Mouse (Mus musculus) right cerebral cortex, adult 2 months (tissue): ENCODE measurements around the gene Ggta1.

Experiments
- DNase-seq, 2 experiments: peaks; one replicate each; pipeline ENCODE4 v3.0.0; 2021 to 2022; ENCODE audit warnings: low spot score in 2 of 2

Gene Ggta1

GRCm38 (mm10) chr2:35440480-35440879 is 22.6 kb downstream of the Ggta1 start:
- DNase-seq: no peak

DNA sequence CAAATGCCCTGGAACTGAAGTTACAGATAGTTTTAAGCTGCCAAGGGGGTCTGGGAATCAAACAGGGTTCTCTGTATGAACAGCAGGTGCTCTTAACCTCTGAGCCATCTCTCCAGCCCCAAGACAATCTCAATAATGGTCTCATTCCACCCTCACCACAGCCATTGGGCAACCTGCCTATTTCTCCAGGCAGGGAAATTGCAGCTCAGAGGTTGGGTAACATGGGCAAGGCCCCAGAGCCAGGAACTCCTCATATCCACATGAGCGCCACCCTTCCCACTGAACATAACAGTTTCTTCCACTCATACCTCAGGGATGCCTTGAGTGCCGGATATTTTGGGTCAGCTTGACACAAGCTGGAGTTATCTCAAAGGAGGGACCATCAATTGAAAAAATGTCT is 25.2 kb downstream of the Ggta1 start:
- DNase-seq: no peak

DNA sequence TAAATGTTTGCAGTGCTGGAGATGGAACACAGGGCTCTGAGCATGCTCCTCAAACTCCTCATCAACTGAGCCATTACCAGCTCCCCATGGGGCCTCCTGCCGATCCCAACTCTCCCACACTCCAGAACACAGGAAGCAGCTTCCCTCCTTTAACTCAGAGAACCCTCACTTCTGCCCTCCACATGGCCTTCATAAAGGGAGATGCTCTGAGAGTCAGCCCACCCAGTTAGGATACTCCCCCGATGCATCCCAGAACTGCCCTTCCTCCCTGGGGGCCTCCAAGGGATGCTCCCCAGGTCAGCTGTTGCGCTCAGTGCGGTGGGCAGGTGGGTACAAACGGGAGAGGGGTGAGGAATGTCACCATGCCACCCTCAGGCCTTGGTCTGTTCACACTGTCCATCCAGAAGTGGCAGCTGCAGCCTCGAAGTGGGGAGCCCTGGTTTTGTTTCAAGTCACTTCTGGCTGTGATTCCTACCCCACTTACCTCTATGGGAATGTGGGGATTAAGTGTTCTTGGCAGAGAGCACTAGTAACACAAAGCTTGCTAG is 28.4 kb downstream of the Ggta1 start:
- DNase-seq: no peak

DNA sequence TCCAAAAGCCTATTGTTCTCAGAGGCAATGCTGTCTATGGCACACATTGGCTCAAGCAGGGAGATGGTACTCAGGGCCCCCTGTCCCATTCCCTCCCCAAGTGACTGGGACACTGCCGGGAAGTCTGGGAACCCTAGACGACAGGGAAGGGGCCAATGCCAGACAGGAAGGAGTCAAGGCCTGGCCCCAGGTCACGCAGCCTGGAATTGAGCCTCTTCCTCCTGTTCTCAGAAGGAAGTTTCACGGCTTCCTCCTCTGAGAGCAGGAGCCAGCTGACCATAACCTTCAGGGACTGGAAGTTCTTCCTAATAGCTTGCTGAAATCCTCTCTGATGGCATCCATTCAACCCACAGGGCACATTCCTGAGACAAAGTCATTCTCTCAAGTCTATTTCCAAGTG is 29.6 kb downstream of the Ggta1 start:
- no peak for DNase-seq

- no peak for DNase-seq
These were observed 30.6 kb downstream of the Ggta1 start for GRCm38 (mm10) chr2:35432472-35432871.

GRCm38 (mm10) chr2:35432011-35432410 is 31.0 kb downstream of the Ggta1 start:
- no peak for DNase-seq

DNA sequence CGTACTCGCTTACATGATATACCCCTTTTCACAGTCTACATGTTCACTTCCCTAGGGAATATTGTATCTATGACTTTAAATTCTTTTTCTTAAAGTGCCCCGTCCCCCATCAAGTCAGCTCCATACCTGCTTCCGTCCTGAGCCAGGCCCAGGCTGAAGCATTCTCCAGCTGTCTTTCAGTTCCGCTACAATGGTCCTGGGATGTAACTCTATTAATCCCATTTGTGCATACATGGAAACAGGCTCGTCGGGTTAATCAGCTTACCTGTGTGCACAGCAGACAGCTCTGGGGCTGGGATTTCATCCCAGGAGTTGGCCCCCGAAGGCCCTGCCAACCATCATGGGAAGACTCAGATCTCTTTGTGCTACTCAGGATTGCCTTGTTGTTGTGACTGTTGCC is 32.2 kb downstream of the Ggta1 start:
- no peak for DNase-seq

- DNase-seq: no peak
These were observed 34.3 kb downstream of the Ggta1 start for GRCm38 (mm10) chr2:35428615-35429300.

DNA sequence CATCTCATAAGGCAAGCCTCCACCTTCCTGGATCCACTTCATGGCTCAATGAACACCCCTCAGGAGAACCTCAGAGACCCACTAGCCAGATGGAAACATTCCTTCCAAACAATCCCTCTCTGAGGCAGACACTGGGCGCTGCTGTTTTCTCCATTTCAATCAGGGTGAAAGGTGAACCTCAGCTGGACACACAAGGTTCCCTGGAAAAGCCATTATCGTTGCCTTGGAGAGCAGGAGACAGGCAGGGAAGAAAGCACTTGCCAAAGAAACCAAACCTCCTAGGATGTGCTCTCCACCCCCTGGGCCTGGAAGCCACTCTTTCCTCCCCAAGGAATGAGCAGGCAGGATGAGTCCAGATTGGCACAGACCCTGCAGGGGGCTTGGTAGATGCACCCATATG is 35.5 kb downstream of the Ggta1 start:
- DNase-seq: no peak

DNA sequence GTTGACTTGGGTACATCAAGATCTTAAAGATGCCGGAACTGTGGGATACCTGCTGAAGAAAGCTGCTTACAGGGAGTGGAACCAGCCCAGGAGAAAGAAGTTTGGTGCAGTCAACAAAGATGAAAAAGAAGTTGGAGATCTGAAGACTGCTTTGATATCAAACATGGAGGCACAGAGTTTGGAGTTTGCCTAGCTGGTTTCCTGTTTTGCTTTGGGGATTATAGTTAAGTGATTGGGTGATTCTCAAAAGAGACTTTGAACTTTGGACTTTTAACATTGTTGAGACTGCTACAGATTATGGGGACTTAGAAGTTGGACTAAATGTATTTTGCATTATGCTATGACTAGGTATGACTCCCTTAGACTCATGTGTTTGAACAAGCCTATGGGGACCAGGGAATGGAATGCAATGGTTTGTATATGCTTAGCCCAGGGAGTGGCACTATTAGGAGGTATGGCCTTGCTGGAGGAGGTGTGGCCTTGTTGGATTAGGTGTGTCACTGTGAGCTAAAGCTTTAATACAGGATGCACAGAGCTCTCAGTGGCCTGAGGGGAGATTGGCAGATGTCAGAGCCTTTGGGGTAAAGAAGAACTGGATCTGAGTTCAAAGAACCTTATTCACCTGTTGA is 39.2 kb downstream of the Ggta1 start:
- DNase-seq: no peak

- no peak for DNase-seq
These were observed 40.6 kb downstream of the Ggta1 start for GRCm38 (mm10) chr2:35422384-35422783.

- no peak for DNase-seq
These were observed 42.4 kb downstream of the Ggta1 start for GRCm38 (mm10) chr2:35420681-35421080.

GRCm38 (mm10) chr2:35419671-35420070 is 43.4 kb downstream of the Ggta1 start:
- DNase-seq: no peak

DNA sequence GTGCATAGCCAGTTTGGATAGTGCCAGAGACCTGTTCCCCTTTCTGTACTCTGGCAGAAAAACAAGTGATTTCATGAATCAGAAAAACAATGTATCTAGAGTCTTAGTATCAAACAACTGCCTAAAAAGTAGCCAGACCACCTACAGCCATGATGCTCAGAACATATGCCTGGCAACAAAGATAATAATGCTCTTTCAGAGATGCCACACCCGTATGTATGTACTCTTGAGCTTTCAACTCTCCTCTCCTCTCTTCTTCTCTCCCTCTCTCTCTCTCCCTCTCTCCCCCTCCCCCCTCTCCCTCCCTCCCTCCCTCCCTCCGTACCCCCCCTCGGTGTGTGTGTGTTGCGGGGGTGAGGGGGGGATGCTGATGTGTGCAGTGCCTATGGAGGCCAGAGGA is 43.8 kb downstream of the Ggta1 start:
- DNase-seq: no peak

- DNase-seq: no peak
These were observed 45.8 kb downstream of the Ggta1 start for GRCm38 (mm10) chr2:35417231-35417630.

- no peak for DNase-seq
These were observed 46.6 kb downstream of the Ggta1 start for GRCm38 (mm10) chr2:35416473-35416872.

DNA sequence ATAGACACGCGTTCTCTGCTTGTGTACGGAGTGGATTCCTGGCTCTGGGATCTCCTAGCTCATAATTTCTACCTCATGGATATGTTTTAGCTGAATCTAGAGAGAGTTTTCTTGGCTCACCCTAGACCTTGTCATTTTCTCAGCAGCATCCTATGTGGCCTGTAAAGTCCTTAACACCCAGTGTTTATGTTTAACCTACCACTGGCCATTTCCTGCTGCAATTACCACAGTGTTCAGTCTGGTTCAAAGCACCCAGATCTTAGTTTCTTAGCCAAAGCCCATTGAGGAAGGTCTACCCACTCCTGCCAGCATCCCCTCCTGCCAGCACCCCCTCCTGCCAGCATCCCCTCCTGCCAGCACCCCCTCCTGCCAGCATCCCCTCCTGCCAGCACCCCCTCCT is 50.2 kb downstream of the Ggta1 start:
- no peak for DNase-seq

GRCm38 (mm10) chr2:35412246-35412645 is 50.8 kb downstream of the Ggta1 start:
- DNase-seq: no peak

DNA sequence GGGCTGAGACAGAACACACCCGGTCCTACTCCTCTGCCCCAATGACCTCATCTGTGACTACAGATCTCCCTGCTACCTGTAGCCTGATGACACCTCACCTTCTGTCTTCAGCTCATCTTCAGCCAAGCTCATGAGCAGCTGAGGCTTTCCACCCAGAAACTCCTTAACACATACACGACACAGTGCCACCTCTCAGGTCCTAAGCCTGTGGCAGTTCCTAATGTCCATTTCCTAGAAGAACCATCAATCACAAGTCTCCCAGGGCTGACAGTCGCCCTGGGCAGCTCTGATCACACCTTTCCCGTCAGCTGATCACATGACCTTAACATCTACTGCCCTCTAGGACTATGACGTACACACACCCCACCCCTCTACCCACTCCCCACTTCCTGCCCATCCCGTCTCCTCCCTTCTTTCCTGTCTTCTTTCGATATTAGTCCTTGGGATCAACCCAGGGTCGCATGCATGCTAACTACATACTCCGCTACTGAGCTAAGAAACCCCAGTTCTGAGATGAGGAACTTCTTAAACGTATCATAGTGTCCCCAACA is 51.3 kb downstream of the Ggta1 start:
- no peak for DNase-seq

DNA sequence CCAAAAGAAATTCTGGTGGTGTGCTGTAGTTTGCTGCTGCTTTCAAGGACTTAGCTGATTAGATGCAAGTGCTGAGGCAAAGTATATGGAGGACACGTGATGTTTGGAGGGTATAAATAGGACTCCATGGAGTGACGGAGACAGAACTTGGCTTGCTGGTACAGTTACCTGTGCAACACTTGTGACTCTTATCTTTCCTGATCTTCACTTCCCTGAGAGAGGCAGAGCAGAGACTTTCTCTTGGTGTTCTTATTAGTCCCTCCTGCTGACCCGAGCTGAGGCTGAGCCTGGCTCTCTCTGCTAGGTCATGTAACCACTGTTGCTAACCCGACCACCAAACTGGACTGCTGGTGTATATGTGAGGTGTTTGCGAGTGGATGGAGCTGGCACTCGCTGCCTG is 53.6 kb downstream of the Ggta1 start:
- DNase-seq: no peak

GRCm38 (mm10) chr2:35408409-35409110 is 54.5 kb downstream of the Ggta1 start:
- DNase-seq: no peak

DNA sequence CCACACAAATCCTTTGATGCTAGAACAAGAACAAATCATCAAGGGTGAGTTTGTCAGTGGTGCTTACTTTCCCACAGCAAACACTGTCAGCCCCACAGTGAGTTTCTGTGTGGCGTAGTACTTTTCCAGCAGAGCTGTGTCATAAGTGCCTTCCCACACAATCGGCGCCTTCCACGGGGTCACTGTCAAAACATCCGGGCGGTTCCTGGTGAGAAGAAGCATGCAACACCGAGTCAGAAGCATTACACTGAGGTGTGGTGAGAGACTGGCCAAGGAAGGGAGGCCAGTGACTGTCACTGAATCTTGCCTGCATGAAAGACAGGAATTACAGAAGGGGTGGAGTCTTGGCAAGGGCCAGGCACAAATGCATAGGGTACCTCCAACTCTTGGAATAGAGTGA is 55.2 kb downstream of the Ggta1 start:
- DNase-seq: peak in 1 of 2 experiments; percentile 10

GRCm38 (mm10) chr2:35407266-35407665 is 55.8 kb downstream of the Ggta1 start:
- DNase-seq: no peak
